Mouse (Mus musculus): ENCODE results near the gene Dpp9. TPM values are rescaled to one million over a fixed set of nuclear protein-coding genes. Genes with fewer than 3 reads are reported as not detected.
"Not testable (repeated sequence)": the region's sequence is repeated elsewhere in the genome, so short reads cannot be mapped to it uniquely, and the experiment has no call there.

Dpp9 gene
- 27.8 and 28.8 TPM in 2 replicates for polyA plus RNA-seq (2011; ENCODE audit: insufficient read length, low read depth, missing spikeins)

GRCm38 (mm10) chr17:56218377-56219191, at the start of gene Dpp9:
Gene Dpp9 (minus strand): TSS chr17:56218905.
- Histone ChIP-seq H3K27ac (ENCODE audit: insufficient read depth, low read length) (peak within 1 kb of the TSS; percentile 42; the same call in 1 of the 2 replicates), H3K4me1 (ENCODE audit: control insufficient read depth, insufficient read depth, low read length) (no peaks in the 10 kb centered on the region; the same call in 1 of the 2 replicates)
- TF ChIP-seq POLR2A (IDR thresholded peaks at IDR 0.05; ENCODE audit: low read depth, low read length) (peak; percentile 73), CTCF (IDR thresholded peaks at IDR 0.05; ENCODE audit: borderline replicate concordance, insufficient read depth, low read length) (no peak)

DNA sequence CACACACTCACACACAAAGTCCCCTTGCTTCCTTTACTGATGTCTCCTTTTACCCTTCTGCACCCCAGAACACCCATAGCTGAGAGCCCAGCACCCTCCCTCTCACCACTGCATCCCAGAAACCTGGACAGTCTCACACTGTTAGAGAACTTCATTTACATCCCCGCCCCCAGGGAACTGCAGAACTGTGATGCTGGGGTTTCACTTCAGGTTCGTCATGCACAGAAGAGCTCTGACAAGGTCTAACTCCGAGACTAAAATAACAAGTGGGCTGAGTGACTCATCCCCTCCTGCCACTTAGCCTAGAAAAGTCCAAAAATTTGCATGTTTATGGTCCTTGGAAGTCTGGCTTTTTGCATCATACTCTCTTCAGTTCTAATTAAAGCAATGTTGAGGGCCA, 47.6 kb upstream of the Dpp9 start:
- Histone ChIP-seq H3K4me1 (ENCODE audit: control insufficient read depth, insufficient read depth, low read length) (peaks cover 8% of the 10 kb centered on the region; the same call in 1 of the 2 replicates), H3K4me3 (ENCODE audit: insufficient read depth, low read length) (no peak overlapping the region), H3K27ac (ENCODE audit: insufficient read depth, low read length) (peak overlapping the region; percentile 83)
- TF ChIP-seq POLR2A (IDR thresholded peaks at IDR 0.05; ENCODE audit: low read depth, low read length): peak; percentile 19; the same call in 1 of the 2 replicates
- TF ChIP-seq CTCF (IDR thresholded peaks at IDR 0.05; ENCODE audit: borderline replicate concordance, insufficient read depth, low read length): no peak

More at GRCm38 (mm10) chr17:56218377-56219191, at the start of gene Dpp9:
- peak within 1 kb of the TSS; percentile 93 for H3K4me3 ChIP-seq (ENCODE audit: insufficient read depth, low read length)

DNA sequence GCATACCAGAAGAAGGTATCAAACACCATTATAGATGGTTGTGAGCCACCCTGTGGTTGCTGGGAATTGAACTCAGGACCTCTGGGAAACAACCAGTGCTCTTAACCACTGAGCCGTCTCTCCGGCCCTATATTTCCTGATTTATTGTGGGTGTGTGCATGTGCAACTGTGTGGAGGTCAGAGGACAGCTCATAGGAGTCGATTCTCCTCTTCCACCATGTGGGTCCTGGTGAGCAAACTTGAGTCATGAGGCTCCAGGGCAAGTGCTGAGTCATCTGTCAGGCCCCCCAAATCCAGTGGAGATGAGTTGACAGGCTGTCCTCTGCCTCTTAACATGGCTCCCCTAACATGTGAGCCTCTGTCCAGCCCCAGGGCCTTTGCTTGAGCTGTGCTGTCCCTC, 47.2 kb upstream of the Dpp9 start:
- TF ChIP-seq POLR2A (IDR thresholded peaks at IDR 0.05; ENCODE audit: low read depth, low read length): no peak
- TF ChIP-seq CTCF (IDR thresholded peaks at IDR 0.05; ENCODE audit: borderline replicate concordance, insufficient read depth, low read length): no peak
- Histone ChIP-seq H3K27ac (ENCODE audit: insufficient read depth, low read length) (peak overlapping the region; percentile 83), H3K4me3 (ENCODE audit: insufficient read depth, low read length) (no peak overlapping the region), H3K4me1 (ENCODE audit: control insufficient read depth, insufficient read depth, low read length) (peaks cover 8% of the 10 kb centered on the region; the same call in 1 of the 2 replicates)

DNA sequence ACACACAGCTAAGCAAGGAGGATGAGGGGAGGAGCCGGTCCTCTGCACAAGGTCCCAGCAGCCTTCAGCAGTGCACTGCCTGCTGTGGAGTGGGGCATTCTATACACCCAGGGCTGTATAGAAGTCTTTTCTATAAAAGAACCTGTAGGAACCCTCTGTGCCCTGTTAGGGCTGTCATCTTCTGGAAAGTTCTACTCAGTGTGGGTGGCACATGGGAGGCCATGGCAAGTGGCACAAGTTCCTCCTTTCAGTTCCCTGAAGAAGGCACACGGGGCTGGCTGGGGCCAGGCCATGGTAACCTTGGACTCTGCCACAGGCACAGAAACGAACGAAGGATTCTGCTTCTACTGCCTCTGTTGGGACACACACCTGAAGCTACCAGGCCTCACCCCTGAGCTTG, 46.3 kb upstream of the Dpp9 start:
- TF ChIP-seq CTCF (IDR thresholded peaks at IDR 0.05; ENCODE audit: borderline replicate concordance, insufficient read depth, low read length): no peak
- H3K4me3 ChIP-seq (ENCODE audit: insufficient read depth, low read length): no peak overlapping the region
- peak overlapping the region; percentile 7; the same call in 1 of the 2 replicates for H3K27ac ChIP-seq (ENCODE audit: insufficient read depth, low read length)
- peaks cover 12% of the 10 kb centered on the region for H3K4me1 ChIP-seq (ENCODE audit: control insufficient read depth, insufficient read depth, low read length)

GRCm38 (mm10) chr17:56264020-56264419, 45.3 kb upstream of the Dpp9 start:
- Histone ChIP-seq H3K4me3 (ENCODE audit: insufficient read depth, low read length) (no peak overlapping the region), H3K27ac (ENCODE audit: insufficient read depth, low read length) (no peak overlapping the region), H3K4me1 (ENCODE audit: control insufficient read depth, insufficient read depth, low read length) (peaks cover 12% of the 10 kb centered on the region)
- TF ChIP-seq POLR2A (IDR thresholded peaks at IDR 0.05; ENCODE audit: low read depth, low read length) (no peak), CTCF (IDR thresholded peaks at IDR 0.05; ENCODE audit: borderline replicate concordance, insufficient read depth, low read length) (peak; percentile 83; the same call in 1 of the 2 replicates)

- H3K27ac ChIP-seq (ENCODE audit: insufficient read depth, low read length): no peak overlapping the region
- H3K4me3 ChIP-seq (ENCODE audit: insufficient read depth, low read length): no peak overlapping the region
- H3K4me1 ChIP-seq (ENCODE audit: control insufficient read depth, insufficient read depth, low read length): peaks cover 12% of the 10 kb centered on the region
- TF ChIP-seq POLR2A (IDR thresholded peaks at IDR 0.05; ENCODE audit: low read depth, low read length) (no peak), CTCF (IDR thresholded peaks at IDR 0.05; ENCODE audit: borderline replicate concordance, insufficient read depth, low read length) (no peak)
Measured at GRCm38 (mm10) chr17:56262645-56263094, 44.0 kb upstream of the Dpp9 start.

GRCm38 (mm10) chr17:56261166-56261565, 42.5 kb upstream of the Dpp9 start:
- H3K4me1 ChIP-seq (ENCODE audit: control insufficient read depth, insufficient read depth, low read length): peaks cover 8% of the 10 kb centered on the region
- H3K27ac ChIP-seq (ENCODE audit: insufficient read depth, low read length): no peak overlapping the region
- TF ChIP-seq CTCF (IDR thresholded peaks at IDR 0.05; ENCODE audit: borderline replicate concordance, insufficient read depth, low read length) (no peak), POLR2A (IDR thresholded peaks at IDR 0.05; ENCODE audit: low read depth, low read length) (no peak)
- no peak overlapping the region for H3K4me3 ChIP-seq (ENCODE audit: insufficient read depth, low read length)

GRCm38 (mm10) chr17:56259301-56260037, 40.8 kb upstream of the Dpp9 start:
- H3K4me3 ChIP-seq (ENCODE audit: insufficient read depth, low read length): no peak overlapping the region
- TF ChIP-seq POLR2A (IDR thresholded peaks at IDR 0.05; ENCODE audit: low read depth, low read length) (no peak), CTCF (IDR thresholded peaks at IDR 0.05; ENCODE audit: borderline replicate concordance, insufficient read depth, low read length) (no peak)

DNA sequence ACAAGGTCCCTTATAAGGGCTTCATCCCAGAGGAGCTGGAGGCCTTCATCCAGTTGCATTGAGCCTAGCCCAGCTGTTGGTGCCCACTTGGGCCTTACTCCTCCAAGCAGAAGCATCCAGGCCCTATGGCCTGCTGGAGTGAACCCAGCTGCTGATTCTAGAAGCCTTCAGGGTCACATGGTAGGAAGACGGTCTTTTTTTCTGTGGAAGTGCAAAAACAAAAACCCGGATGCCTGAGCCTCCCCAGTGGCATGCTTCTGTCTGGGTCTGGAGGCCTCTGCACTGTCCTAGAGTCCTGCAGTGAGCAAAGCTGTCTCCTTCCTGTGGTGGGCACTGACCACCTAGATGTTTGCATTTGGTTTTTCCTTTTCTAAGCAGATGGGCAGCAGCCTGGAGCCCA, 40.1 kb upstream of the Dpp9 start:
- not testable (repeated sequence) for H3K27ac ChIP-seq (ENCODE audit: insufficient read depth, low read length); H3K4me1 ChIP-seq (ENCODE audit: control insufficient read depth, insufficient read depth, low read length); H3K4me3 ChIP-seq (ENCODE audit: insufficient read depth, low read length)

More at GRCm38 (mm10) chr17:56259301-56260037, 40.8 kb upstream of the Dpp9 start:
- Histone ChIP-seq H3K4me1 (ENCODE audit: control insufficient read depth, insufficient read depth, low read length) (peaks cover 5% of the 10 kb centered on the region; the same call in 1 of the 2 replicates), H3K27ac (ENCODE audit: insufficient read depth, low read length) (no peak overlapping the region)

DNA sequence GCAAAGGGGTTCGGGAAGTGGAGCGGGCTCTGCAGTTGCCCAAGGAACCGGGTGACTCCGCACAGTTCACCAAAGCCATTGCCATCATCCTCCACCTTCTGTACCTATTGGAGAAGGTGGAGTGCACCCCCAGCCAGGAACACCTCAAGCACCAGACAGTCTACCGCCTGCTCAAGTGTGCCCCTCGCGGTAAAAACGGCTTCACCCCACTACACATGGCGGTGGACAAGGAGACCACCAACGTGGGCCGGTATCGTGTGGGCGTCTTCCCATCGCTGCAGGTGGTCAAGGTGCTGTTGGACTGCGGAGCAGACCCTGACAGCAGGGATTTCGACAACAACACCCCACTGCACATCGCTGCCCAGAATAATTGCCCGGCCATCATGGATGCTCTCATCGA, 39.6 kb upstream of the Dpp9 start:
- H3K4me1 ChIP-seq (ENCODE audit: control insufficient read depth, insufficient read depth, low read length); H3K4me3 ChIP-seq (ENCODE audit: insufficient read depth, low read length); H3K27ac ChIP-seq (ENCODE audit: insufficient read depth, low read length): not testable (repeated sequence)

Measured in embryonic fibroblast, embryonic 13.5 days (primary cell).